Mouse (Mus musculus): ENCODE results near the gene Gm12184. TPM values are rescaled to one million over a fixed set of nuclear protein-coding genes. Genes with fewer than 3 reads are reported as not detected.
"Not testable (repeated sequence)": the region's sequence is repeated elsewhere in the genome, so short reads cannot be mapped to it uniquely, and the experiment has no call there.

Gm12184 gene
- total and polyA plus RNA-seq, 3 experiments = 15.3 to 47.2 (median 22.1) TPM

- TF ChIP-seq GATA1 (IDR thresholded peaks at IDR 0.05; ENCODE audit: borderline replicate concordance, low read length) = no peak
- no peak for TF ChIP-seq GATA2 (IDR thresholded peaks at IDR 0.05; ENCODE audit: borderline replicate concordance, low read depth, low read length)
Observed at GRCm38 (mm10) chr11:48850240-48850639, 23.8 kb upstream of the Gm12184 start.

GRCm38 (mm10) chr11:48846881-48847280, 20.4 kb upstream of the Gm12184 start:
- Histone ChIP-seq H3K4me1 (ENCODE audit: insufficient read depth, low read depth, low read length) (peaks cover 18% of the 10 kb centered on the region), H3K9me3 (replicated peaks) (peaks cover 6% of the 10 kb centered on the region), H3K36me3 (replicated peaks) (no peaks in the 10 kb centered on the region), H3K27me3 (ENCODE audit: insufficient read depth, low read length) (peaks cover 14% of the 10 kb centered on the region), H3K4me3 (ENCODE audit: low read depth, low read length) (no peak overlapping the region)
- no peak for ATAC-seq (ENCODE audit: extremely low read depth, insufficient number of reproducible peaks, low FRiP score, poor library complexity, severe bottlenecking)
- no peak for DNase-seq (ENCODE audit: low spot score)
- no peak for TF ChIP-seq TAL1 (conservative IDR thresholded peaks at IDR 0.05; ENCODE audit: low read depth, low read length)
- no peak for TF ChIP-seq GATA1 (IDR thresholded peaks at IDR 0.05; ENCODE audit: borderline replicate concordance, low read length)
- no peak for TF ChIP-seq POLR2AphosphoS5 (IDR thresholded peaks at IDR 0.05; ENCODE audit: insufficient replicate concordance, low read depth, low read length)
- TF ChIP-seq GATA2 (IDR thresholded peaks at IDR 0.05; ENCODE audit: borderline replicate concordance, low read depth, low read length) = no peak
- TF ChIP-seq CTCF (IDR thresholded peaks at IDR 0.05; ENCODE audit: low read depth, low read length) = no peak

More at GRCm38 (mm10) chr11:48850240-48850639, 23.8 kb upstream of the Gm12184 start:
- Histone ChIP-seq H3K4me1 (ENCODE audit: insufficient read depth, low read depth, low read length) (peaks cover 34% of the 10 kb centered on the region), H3K9me3 (replicated peaks) (peaks cover 6% of the 10 kb centered on the region), H3K36me3 (replicated peaks) (no peaks in the 10 kb centered on the region), H3K27me3 (ENCODE audit: insufficient read depth, low read length) (peaks cover 11% of the 10 kb centered on the region), H3K4me3 (ENCODE audit: low read depth, low read length) (no peak overlapping the region)
- ATAC-seq (ENCODE audit: extremely low read depth, insufficient number of reproducible peaks, low FRiP score, poor library complexity, severe bottlenecking) (no peak), DNase-seq (ENCODE audit: low spot score) (no peak)

- peaks cover 17% of the 10 kb centered on the region for H3K4me1 ChIP-seq (ENCODE audit: insufficient read depth, low read depth, low read length)
- not testable (repeated sequence) for ATAC-seq (ENCODE audit: extremely low read depth, insufficient number of reproducible peaks, low FRiP score, poor library complexity, severe bottlenecking)
Observed at GRCm38 (mm10) chr11:48846362-48846761, 19.9 kb upstream of the Gm12184 start.

GRCm38 (mm10) chr11:48845244-48845815, 18.9 kb upstream of the Gm12184 start:
- Histone ChIP-seq H3K27me3 (ENCODE audit: insufficient read depth, low read length) (peaks cover 14% of the 10 kb centered on the region), H3K4me1 (ENCODE audit: insufficient read depth, low read depth, low read length) (peaks cover 17% of the 10 kb centered on the region), H3K4me3 (ENCODE audit: low read depth, low read length) (no peak overlapping the region), H3K36me3 (replicated peaks) (no peaks in the 10 kb centered on the region), H3K9me3 (replicated peaks) (no peaks in the 10 kb centered on the region)
- TF ChIP-seq GATA1 (IDR thresholded peaks at IDR 0.05; ENCODE audit: borderline replicate concordance, low read length) (no peak), GATA2 (IDR thresholded peaks at IDR 0.05; ENCODE audit: borderline replicate concordance, low read depth, low read length) (no peak), POLR2AphosphoS5 (IDR thresholded peaks at IDR 0.05; ENCODE audit: insufficient replicate concordance, low read depth, low read length) (no peak), TAL1 (conservative IDR thresholded peaks at IDR 0.05; ENCODE audit: low read depth, low read length) (no peak), CTCF (IDR thresholded peaks at IDR 0.05; ENCODE audit: low read depth, low read length) (no peak)
- DNase-seq (ENCODE audit: low spot score) (no peak), ATAC-seq (ENCODE audit: extremely low read depth, insufficient number of reproducible peaks, low FRiP score, poor library complexity, severe bottlenecking) (no peak)

More at GRCm38 (mm10) chr11:48846362-48846761, 19.9 kb upstream of the Gm12184 start:
- not testable (repeated sequence) for H3K36me3 ChIP-seq (replicated peaks); H3K4me3 ChIP-seq (ENCODE audit: low read depth, low read length); H3K9me3 ChIP-seq (replicated peaks); DNase-seq (ENCODE audit: low spot score)
- peaks cover 14% of the 10 kb centered on the region for H3K27me3 ChIP-seq (ENCODE audit: insufficient read depth, low read length)

- TF ChIP-seq GATA1 (IDR thresholded peaks at IDR 0.05; ENCODE audit: borderline replicate concordance, low read length) (no peak), CTCF (IDR thresholded peaks at IDR 0.05; ENCODE audit: low read depth, low read length) (no peak), POLR2AphosphoS5 (IDR thresholded peaks at IDR 0.05; ENCODE audit: insufficient replicate concordance, low read depth, low read length) (no peak), GATA2 (IDR thresholded peaks at IDR 0.05; ENCODE audit: borderline replicate concordance, low read depth, low read length) (no peak), TAL1 (conservative IDR thresholded peaks at IDR 0.05; ENCODE audit: low read depth, low read length) (no peak)
Observed at GRCm38 (mm10) chr11:48844309-48844708, 17.9 kb upstream of the Gm12184 start.

GRCm38 (mm10) chr11:48843202-48843601, 16.7 kb upstream of the Gm12184 start:
- ATAC-seq (ENCODE audit: extremely low read depth, insufficient number of reproducible peaks, low FRiP score, poor library complexity, severe bottlenecking) (no peak), DNase-seq (ENCODE audit: low spot score) (no peak)
- H3K36me3 ChIP-seq (replicated peaks) = no peaks in the 10 kb centered on the region
- H3K4me3 ChIP-seq (ENCODE audit: low read depth, low read length) = no peak overlapping the region
- peaks cover 6% of the 10 kb centered on the region for H3K27me3 ChIP-seq (ENCODE audit: insufficient read depth, low read length)
- TF ChIP-seq POLR2AphosphoS5 (IDR thresholded peaks at IDR 0.05; ENCODE audit: insufficient replicate concordance, low read depth, low read length) (no peak), TAL1 (conservative IDR thresholded peaks at IDR 0.05; ENCODE audit: low read depth, low read length) (no peak), GATA1 (IDR thresholded peaks at IDR 0.05; ENCODE audit: borderline replicate concordance, low read length) (no peak), CTCF (IDR thresholded peaks at IDR 0.05; ENCODE audit: low read depth, low read length) (no peak), GATA2 (IDR thresholded peaks at IDR 0.05; ENCODE audit: borderline replicate concordance, low read depth, low read length) (no peak)
- peaks cover 23% of the 10 kb centered on the region for H3K4me1 ChIP-seq (ENCODE audit: insufficient read depth, low read depth, low read length)
- no peaks in the 10 kb centered on the region for H3K9me3 ChIP-seq (replicated peaks)

More at GRCm38 (mm10) chr11:48844309-48844708, 17.9 kb upstream of the Gm12184 start:
- Histone ChIP-seq H3K9me3 (replicated peaks) (no peaks in the 10 kb centered on the region), H3K4me3 (ENCODE audit: low read depth, low read length) (no peak overlapping the region), H3K27me3 (ENCODE audit: insufficient read depth, low read length) (peaks cover 7% of the 10 kb centered on the region), H3K4me1 (ENCODE audit: insufficient read depth, low read depth, low read length) (peaks cover 18% of the 10 kb centered on the region), H3K36me3 (replicated peaks) (no peaks in the 10 kb centered on the region)
- ATAC-seq (ENCODE audit: extremely low read depth, insufficient number of reproducible peaks, low FRiP score, poor library complexity, severe bottlenecking) = no peak
- no peak for DNase-seq (ENCODE audit: low spot score)
